Mouse (Mus musculus) skeletal muscle tissue, adult 2 months (tissue): ENCODE measurements around the gene Tial1.
A peak's percentile ranks its signal among the peaks of the same experiment; 100 is the strongest.

Experiments used
- DNase-seq: peaks from one replicate; pipeline ENCODE4 v3.0.0-alpha.2; 2012; ENCODE audit warnings: low read depth, low spot score

Tial1 gene

GRCm38 (mm10) chr7:128461285-128462215, at the start of gene Tial1:
Gene Tial1, minus strand, starts transcription at chr7:128461717.
- peak; percentile 97 for DNase-seq

GRCm38 (mm10) chr7:128504091-128504490, 42.6 kb upstream of the Tial1 start:
- no peak for DNase-seq

DNA sequence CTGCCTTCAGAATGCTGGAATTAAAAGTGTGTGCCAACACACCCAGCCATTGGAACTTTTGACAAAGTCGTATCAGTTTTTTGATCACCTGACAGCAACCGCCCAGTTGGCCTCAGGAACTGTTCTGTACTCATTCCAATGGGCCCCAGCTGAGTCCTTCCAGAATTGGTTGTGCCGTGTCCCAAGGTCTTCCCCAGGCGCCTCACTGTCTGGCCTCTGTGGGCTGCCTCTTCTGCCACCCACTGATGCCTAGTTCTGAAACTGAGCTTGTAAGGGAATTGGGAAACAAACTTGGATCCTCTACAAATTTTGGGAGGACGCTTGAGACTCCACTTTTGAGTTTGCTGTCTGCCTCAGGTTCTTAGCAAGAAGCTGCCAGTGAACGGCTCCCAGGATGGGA, 38.3 kb upstream of the Tial1 start:
- DNase-seq = no peak

DNA sequence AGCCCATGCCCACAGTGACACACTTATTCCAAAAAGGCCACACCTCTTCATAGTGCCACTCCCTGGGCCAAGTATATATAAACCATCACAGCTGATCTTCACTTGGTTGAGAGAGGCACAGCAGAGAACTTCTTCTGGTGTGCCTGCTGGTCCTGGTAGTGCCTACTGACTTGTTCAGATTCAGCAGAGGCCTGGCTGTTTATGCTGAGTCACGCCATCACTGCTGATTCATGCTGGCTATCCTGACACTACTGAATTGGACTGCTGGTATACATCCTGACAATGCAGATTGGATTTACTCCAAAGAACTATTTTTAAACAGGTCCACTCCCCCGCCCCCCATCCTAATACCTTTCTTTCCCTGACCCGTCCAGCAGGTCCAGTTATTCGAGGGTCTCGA, 33.0 kb upstream of the Tial1 start:
- DNase-seq = no peak

GRCm38 (mm10) chr7:128488986-128489385, 27.5 kb upstream of the Tial1 start:
- DNase-seq = no peak

- DNase-seq = peak; percentile 54
Measured at GRCm38 (mm10) chr7:128474322-128474721, 12.8 kb upstream of the Tial1 start.

DNA sequence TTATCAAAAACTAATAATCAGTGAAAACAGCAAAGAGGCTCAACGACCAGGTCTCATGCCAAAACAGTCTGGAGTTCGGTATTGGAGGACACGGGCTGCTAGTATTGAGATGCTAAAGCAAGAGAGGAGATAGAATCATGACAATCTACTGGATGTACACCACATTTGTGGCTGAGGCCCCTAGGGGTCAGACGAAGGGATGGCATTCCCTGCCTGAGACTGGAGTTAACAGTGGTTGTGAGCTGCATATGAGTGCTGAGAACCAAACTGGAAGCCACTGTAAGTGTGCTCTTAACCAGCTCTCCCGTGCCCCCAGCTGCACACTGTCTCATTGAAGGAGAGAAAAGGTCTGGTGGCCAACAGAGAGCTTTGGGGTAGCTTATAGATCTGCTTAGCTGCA, 889 bp upstream of the Tial1 start:
- no peak for DNase-seq

- no peak for DNase-seq
Measured at GRCm38 (mm10) chr7:128460865-128461228, 670 bp downstream of the Tial1 start.

DNA sequence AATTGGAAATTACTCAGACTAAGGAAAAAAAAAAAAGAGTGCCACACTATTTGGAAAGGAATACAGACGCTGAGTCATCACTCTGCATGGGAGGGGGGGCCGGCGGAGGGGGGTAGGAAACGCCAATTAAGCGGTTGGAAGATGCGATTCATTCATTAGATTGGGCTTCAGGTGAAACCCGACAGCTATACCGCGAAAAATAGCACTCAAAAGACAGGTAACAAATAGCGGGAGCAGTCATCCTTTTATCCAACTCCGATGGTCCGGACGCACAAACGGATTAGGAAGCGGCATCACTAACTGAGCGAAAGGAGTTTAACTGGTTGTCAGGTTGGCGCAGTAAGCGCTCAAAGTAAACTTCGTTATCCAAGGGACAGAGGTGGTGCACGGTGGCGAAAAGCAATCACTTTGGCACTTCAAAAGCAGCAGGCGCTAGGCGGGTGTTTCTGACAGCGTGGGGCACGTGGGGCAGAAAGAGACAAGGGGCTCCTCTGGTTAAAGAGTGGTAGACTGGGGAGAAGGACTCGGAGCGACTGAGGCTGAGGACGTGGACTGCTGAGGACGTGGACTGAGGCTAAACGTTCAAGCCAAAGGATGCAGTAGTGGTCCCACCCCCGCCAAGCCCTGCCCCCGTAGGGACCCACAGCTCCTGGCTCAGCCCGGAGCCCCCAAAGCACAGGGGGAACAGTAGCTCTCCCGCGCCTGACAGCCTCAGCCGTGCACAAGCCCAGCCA, 1.2 kb downstream of the Tial1 start:
- peak; percentile 10 for DNase-seq

- no peak for DNase-seq
Measured at GRCm38 (mm10) chr7:128459791-128460130, 1.8 kb downstream of the Tial1 start.

GRCm38 (mm10) chr7:128458011-128458410, 3.5 kb downstream of the Tial1 start:
- DNase-seq = no peak

DNA sequence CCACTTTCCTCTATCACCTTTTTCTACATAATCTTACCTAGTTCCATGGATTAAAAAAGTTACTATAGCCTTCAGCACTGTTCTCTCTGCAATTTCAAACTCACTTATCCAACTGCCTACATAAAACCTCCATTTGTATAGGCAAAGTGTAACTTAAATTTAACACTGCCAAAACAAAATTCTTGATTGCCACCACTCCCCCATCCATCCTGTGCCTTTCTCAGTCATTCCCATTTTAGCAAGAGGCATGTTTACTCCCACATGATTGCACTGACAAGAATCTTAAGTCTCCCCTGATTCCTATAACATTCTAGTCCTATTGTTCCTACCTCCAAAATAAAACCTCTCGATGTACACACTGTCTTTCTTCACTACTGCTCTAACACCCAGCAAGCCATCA, 8.8 kb downstream of the Tial1 start:
- DNase-seq = no peak

- DNase-seq = no peak
Measured at GRCm38 (mm10) chr7:128440584-128440983, 20.9 kb downstream of the Tial1 start.

GRCm38 (mm10) chr7:128439251-128439650, 22.3 kb downstream of the Tial1 start:
- no peak for DNase-seq

DNA sequence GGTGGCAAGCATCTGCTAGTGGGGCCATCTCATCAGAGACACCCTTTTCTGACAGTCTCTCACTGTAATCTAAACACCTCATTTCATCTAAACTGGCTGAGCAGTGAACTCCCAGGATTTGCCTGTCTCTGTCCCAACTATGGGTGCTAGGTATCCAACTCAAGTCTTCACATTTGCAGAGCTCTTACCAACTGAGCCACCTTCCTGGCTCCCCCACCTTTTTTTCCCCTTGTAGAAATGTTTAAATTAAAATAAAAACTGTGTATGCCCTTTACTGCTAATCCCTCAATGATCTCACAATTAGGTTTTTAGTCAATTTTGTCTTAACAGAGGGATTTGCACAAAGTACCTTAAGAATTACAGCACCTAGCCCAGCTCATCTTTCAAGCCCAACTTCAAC, 23.4 kb downstream of the Tial1 start:
- DNase-seq = no peak

- no peak for DNase-seq
Measured at GRCm38 (mm10) chr7:128433213-128433612, 28.3 kb downstream of the Tial1 start.

DNA sequence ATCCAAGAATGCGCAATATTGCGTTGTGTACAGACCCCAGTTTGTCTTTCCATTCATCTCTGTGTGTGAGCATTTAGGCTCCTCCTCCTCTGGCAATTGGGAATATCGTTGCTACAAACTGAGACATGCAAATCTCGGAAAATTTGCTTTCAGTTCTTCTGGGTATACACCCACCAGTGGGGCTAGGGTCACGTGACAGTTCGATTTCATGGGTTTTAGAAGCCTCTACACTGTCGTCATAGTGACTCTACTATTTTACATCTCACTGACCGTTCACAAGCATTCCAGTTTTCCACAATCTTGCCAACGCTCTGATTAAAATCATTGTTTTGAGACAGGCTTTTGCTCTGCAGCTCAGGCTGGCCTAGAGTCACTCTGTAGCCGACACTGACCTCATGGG, 28.9 kb downstream of the Tial1 start:
- no peak for DNase-seq

- DNase-seq = no peak
Measured at GRCm38 (mm10) chr7:128422491-128422890, 39.0 kb downstream of the Tial1 start.

DNA sequence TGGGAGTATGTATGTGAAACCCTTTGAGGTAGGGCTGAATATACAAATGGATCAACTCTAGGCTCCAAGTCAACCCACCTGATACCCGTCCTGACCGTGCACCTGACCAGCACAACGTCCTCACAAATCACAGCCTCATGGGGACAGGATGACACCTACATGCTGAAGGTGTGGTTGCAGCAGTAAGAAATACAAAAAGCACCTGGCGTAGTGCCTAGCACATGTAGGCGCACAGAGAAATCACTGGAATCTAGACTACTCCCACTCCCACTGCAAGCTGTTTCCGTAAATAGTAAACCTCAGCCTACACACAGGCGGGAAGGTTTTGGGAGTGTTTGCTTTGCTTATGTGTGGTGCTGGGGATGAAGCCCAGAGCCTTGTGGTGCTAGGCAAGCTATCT, 39.8 kb downstream of the Tial1 start:
- DNase-seq = no peak

- DNase-seq = no peak
Measured at GRCm38 (mm10) chr7:128419690-128420089, 41.8 kb downstream of the Tial1 start.

- DNase-seq = no peak
Measured at GRCm38 (mm10) chr7:128417930-128418779, 43.4 kb downstream of the Tial1 start, which contains the start of gene Rgs10. Gene Rgs10, minus strand, starts transcription at chr7:128418758.
